Mouse (Mus musculus) retina, postnatal 7 days (tissue): ENCODE data around the gene Ubtd2.
"Not testable (repeated sequence)": the region's sequence is repeated elsewhere in the genome, so short reads cannot be mapped to it uniquely, and the experiment has no call there.

Source experiments
- DNase-seq: peaks from one replicate; pipeline ENCODE4 v3.0.0-alpha.2; 2012; ENCODE audit warnings: low read depth, low spot score

The Ubtd2 gene

DNA sequence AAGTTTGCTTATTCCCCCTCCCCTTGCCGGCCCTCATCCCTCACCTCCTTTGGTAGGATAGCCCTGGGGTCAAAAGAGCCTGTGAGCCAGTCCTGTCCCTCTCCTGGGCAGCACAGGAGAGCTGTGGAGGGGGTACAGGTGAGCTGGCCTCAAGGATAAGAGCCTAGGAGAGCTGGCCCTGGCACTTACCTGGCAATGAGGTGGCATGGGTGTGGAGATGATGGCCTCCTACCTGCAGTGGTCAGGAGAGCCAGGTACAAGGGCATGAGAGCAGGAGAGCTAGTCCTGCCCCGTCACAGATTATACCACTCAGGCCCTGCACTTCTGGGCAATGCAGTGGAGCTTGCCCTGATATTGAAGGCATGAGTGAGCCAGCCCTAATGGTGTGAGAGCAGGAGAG is 9.1 kb downstream of the Ubtd2 start:
- no peak for DNase-seq

DNA sequence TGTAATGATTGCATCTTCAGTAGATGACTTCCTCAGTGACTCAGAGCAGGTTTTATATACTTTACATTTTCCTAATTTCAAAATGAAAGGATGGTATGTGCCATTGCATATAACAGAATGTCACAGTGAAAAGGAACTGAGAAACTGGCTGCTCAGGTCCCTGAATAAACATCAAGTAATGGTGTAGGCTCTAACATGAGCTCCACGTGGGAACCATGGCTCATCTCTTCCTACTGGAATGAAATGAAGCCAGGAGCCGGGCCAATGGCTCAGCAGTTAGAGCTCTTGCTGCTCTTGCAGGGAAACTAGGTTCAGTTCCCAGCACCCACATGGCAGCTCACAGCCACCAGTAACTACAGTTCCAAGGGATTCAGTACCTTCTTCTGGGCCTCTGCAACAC is 16.8 kb downstream of the Ubtd2 start:
- no peak for DNase-seq

DNA sequence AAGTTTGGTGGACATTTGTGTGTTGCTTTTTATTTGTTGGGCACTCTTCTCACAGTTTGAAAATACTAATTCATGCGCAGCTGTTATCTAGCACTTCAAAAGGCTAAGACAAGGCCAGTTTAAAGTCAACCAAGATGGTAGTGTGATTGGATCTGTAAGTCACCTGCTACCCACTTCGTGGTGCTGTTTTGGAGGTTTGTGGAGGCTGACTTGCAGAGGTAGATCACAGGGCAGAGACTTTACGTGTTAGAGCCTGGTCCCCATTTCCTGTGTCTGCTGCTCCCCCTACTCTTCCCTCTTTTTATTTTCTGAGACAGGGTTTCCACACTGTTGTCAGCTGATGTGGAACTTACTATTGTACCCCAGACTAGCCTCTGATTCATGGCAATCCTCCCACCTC is 19.6 kb downstream of the Ubtd2 start:
- DNase-seq = no peak

DNA sequence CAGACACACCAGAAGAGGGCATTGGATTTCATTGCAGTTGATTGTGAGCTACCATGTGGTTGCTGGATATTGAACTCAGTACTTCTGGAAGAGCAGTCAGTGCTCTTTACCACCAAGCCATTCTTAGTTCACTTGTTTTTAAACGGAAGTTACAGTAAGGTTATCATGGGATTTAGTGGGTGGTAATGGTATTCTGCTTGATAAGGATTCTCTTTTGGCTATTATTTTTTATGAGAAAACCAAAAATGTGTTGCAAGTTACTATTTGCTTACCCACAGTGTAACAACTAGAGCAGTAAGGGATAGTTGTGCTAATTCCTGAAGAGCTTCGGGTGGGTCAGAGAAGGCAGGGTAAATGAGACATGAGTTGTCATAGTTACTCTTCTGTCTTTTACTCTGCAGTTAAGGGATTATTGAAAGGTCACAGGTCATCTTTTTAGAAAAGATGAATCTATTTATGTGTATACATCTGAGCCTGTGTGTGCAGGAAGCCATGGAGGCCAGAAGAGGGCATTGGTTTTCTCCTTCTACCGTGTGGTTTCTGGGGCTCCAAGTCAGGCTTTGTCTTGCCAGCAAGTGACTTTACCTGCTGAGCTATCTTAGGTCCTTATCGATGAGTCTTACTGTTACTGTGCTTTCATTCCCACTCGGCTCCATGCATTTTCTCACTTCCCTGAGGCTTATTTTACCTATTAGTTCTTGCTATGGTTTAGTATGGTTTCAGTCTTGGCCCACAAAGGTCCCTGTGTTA is 20.5 kb downstream of the Ubtd2 start:
- no peak for DNase-seq

DNA sequence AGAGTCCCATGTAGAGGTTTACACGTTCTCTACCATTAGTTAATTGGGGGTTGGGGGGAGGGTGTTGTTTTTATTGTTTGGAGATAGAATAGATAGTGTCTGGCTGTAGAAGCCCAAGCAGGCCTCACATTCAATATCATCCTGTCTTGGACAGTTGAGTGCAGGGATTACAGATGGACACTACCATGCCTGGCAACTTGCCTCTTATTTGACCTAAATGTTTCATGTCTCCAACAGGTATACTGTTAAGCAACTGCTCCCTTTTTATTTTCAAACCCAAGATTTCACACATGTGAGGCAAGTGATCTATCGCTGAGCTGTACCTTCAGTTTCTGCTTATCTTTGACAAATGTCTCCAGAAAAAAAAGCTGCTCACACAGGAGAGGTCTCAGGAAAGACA is 26.4 kb downstream of the Ubtd2 start:
- no peak for DNase-seq

DNA sequence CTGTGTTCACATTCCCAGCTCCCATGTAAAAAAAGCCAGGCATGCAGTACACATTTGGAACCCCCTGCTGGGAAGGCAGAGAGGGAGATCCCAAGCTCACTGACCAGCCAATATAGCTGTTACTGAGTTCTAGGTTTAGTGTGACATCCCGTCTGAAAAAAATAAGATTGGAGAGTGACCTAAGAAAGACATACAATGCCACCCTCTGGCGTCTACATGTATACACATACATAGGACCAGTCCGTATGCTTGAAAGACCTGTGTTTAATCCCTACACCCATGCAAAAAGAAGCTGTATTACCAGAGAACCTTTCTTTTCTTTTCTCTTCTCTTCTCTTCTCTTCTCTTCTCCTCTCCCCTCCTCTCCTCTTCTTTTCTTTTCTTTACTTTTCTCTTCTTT is 30.1 kb downstream of the Ubtd2 start:
- no peak for DNase-seq

DNA sequence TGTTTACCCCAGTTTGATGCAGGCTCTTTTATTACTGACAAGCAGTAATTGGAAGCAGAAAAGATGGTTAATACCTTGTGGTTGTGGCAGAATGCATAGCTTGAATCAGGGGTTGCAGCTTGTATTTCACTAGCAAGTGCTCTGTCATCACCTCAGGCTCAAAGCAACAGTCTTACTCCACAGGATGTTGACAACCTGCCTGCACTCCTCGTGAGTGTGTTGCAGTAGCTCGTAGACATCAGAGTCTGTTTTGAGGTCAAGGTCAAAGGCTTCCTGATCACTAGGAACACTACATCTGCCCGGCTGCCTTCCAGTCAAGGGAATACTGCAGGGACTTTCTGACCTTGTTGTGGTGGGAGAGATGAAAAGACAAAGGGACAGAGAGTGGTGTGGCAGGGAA is 31.5 kb downstream of the Ubtd2 start:
- no peak for DNase-seq

DNA sequence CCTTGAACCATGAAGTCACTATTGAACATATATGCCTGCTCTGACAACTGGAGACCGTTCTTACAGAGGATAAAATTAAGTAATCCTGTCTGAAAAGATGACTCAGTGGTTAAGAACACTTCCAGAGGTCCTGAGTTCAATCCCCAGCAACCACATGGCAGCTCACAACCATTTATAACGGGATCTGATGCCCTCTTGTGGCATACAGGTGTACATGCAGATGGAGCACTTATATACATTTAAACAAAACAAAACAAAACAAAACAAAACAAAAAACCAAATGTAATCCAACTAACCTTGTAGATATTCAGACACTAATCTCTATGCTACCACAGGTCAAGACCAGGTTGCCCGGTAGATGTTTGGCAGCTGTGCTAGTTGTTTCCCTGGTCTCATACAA is 32.3 kb downstream of the Ubtd2 start:
- DNase-seq = no peak

DNA sequence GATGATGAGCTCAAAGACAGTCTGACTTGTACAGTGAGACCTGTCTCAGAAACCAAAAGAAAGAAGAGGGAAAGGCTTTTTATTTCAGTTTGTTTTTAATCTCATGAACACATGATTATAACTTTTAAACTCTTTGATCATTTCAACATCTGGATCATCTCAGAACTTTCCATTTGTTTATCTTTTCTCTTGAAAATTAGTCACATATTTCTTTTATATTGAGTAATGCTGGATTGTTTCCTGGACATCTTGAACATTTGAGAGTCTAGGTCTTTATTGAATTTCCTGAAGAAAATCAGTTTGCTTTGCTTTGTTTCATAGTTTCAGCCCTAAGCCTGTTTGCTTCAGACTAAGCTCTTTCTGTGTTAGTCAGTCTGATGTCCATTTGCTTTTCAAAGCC is 33.2 kb downstream of the Ubtd2 start:
- DNase-seq = no peak

DNA sequence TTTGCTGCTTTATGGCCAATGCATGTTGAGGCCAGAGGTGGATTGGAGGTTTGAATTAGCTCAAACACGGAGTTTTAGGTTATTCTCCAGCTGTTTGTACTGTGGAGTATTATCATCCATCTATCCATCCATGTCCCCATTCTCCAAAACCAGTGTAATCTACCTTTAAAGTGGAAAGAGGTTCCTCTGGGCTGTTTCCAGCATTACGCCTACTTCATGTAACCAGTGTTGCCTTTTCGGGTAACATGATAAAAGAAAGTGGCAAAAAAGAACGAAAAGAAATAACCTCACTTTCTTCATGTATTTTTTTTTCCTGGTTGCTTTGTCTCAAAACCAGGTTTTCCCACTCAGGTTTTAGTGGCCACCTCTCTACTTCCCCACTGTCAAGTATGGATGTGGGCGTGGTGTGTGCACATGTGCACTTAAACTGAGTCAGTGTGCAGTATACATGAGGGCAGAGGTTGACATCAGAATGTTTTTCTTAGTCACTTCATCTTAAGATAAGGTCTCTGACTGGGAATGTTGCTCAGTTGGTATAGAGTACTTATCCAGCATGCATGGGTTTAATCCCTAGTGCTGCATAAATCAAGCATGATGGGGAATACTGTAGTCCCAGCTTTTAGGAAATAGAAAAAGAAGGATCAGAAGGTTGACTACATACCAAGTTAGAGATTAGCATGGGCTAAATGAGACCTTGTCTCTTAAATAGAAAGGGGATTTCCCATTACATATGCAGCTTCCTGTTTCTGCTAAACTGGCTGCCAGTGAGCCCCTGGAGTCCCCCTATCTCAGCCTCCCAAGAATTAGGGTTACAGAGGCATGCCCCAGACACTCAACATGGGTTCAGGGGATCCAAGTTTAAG is 33.9 kb downstream of the Ubtd2 start:
- DNase-seq = no peak

DNA sequence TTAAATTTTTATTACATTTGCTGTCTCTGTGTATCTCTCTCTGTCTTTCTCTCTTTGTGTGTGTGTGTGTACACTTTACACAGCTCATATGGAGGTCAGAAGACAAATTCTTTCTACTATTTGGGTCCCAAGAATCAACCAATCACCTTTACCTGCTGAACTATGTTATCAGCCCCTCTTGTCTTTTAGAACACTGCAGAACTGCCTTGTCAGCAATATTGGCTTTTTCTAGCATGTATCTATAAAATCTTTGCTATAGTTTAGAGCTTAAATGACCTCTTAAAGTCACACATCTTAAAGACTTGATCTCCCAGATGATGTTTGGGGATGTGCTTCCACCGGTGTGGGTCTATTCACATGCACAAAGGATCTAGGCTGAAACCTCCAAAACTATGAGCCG is 35.9 kb downstream of the Ubtd2 start:
- no peak for DNase-seq

DNA sequence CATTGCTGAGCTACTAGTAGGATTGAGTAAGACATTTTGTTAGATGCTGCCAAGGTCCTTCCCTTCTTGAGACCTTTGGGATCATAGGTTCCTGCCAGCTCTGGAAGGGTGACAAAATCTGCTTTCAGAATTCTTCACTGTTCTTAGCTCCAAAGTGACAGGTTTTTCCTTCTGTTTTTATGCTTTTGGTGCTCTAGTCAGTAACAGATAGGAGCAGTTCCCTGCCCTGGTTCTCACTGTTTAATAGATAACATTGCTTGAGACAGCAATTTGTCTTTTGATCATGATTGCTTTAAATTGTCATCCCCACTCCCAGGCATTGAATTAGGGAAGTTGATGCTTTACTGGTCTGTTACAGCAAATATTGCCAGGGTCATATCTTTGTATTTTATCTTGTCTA is 38.1 kb downstream of the Ubtd2 start:
- DNase-seq = no peak

DNA sequence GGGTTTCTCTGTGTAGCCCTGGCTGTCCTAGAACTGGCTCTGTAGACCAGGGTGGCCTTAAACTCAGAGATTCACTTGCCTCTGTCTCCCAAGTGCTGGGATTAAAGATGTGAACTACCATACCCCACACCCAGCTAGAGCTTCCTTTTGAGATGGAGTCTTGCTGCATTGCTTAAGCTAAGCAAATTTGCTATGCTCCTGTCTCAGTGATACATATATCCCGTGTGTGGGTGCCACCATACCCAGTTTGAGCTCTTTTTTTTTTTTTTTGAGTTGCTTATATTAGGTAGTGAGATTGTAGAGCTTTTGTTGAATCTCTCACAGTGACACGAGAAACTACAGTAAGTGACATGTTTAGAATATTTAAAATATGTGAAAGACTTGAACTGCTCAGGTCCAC is 40.1 kb downstream of the Ubtd2 start:
- no peak for DNase-seq

DNA sequence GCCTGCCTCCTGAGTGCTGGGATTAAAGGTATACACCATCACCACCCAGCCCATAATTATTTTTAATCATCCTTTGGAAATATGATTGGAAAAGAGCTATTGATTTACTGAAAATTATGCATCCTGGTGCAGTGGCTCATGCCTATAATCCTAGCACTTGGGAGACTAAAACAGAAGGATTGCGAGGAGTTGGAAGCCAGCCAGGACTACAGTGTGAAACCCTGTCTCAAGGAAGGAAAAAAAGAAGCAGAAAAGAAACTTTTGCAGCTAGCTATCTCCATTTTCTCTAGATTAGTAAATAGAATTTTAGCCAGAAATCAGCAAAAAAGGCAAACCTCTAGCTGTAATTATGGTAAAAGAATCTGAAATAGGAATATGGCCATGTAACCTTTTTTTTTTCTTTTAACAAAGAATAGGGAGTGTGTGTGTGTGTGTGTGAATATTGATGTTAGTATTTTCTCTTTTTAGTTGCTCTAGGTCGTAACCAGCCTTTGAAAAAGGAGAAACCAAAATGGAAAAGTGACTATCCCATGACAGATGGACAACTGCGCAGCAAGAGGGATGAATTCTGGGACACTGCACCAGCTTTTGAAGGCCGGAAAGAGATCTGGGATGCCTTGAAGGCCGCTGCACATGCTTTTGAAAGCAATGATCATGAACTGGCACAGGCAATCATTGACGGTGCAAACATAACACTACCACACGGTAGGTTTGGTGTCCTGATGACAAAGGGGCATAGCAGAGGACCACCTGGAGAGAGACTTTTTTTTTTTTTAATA is 43.8 kb downstream of the Ubtd2 start:
- DNase-seq = no peak

DNA sequence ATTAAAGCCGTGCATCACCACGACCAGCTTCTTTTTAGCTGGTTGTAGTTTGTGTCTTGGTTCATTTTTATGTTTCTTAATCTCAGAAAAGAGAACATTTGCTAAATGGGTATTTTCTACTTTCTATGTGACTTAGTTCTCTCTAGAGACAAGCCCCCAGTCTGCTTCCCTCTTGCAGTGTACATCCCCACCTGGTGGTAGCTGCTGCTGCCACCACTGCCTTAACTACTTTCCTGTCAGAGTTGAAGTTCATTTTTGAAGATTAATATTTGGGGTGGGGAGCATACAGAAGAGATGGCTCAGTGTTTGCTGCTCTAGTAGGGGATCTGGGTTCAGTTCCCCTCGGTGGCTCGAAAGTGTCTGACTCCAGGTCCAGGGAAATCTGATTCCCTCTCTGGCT is 44.8 kb downstream of the Ubtd2 start:
- DNase-seq = no peak

DNA sequence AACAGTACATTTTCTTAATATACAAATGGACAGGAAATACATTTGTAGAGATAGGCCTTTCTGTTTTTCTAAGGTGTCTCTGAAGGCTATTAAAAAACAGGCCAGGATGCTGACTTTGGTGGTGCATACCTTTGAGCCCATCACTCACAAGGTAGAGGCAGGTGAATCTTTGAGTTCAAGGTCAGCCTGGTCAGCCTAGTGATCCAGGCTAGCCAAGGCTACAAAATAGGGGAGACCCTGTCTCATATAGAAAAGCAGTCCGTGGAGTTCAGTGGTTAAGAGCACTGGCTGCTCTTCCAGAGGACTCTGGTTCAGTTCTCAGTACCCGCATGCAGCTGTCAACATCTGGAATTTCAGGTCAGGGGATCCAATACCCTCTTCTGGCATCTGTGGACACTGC is 48.5 kb downstream of the Ubtd2 start:
- DNase-seq = no peak

DNA sequence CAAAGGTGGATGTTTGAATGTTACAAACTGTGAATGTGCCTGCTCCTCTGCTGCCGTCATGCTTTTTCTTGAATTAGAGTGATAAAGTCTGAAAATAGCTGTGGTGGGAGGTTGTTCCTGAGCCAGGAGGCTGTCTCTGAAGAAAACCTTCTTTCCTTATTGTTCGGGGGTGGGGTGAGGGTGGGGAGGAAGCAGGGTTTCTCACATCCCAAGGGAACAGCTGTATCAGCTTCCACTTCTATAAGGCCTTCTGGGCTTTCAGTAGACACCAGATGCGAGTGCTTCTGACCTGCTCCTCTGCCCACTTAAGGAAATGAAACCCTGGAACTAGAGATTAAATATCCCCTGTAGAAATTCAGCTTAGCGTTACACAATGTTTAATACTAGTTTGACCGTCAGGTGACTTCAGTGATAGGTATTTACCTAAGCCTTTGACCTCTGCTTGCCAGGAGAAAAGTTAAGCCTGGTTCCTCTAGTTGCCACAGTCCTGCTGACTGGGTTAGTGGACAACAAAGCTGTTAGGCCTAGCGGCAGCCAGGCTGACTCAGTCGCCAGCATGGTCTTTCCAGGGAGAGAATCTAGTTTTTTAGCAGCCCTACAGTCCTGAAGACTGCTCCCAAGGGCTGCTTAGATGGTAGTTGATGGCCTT is 50.0 kb downstream of the Ubtd2 start:
- DNase-seq = no peak

DNA sequence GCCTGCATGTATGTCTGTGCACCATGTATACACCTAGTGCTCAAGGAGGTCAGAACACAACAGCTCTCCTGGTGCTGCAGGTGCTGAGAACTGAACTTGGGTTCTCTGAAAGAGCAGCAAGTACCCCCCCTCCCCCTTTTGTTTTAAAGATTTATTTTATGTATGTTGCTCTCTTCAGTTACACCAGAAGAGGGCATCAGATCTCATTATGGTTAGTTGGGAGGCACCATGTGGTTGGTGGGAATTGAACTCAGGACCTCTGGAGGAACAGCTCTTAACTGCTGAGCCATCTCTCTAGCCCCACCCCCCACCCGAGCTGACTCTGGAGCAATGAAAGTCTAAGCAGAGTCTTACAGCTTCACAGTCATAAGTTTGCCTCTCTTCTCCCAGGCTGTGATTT is 55.8 kb downstream of the Ubtd2 start:
- DNase-seq = no peak

DNA sequence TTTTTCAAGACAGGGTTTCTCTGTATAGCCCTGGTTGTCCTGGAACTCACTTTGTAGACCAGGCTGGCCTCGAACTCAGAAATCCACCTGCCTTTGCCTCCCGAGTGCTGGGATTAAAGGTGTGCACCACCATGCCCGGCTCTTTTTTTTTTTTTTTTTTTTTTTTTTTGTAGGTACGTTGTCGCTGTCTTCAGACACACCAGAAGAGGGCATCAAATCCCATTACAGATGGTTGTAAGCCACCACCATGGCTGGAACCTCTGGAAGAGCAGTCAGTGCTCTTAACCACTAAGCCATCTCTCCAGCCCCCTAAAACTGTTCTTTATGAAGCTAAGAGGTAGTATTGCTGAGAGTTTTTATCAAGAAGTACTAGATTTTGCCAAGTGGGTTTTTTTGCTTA is 59.7 kb downstream of the Ubtd2 start:
- not testable (repeated sequence) for DNase-seq

DNA sequence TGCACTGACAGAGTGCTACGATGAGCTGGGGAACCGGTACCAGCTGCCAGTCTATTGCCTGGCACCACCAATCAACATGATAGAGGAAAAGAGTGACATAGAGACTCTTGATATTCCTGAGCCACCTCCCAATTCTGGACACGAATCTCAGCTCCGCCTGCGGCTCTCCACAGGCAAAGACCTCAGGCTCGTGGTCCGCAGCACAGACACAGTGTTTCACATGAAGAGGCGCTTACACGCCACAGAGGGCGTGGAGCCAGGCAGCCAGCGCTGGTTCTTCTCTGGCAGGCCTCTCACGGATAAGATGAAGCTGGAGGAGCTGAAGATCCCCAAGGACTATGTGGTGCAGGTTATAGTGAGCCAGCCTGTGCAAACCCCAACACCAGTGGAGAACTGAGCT is 60.9 kb downstream of the Ubtd2 start:
- no peak for DNase-seq

DNA sequence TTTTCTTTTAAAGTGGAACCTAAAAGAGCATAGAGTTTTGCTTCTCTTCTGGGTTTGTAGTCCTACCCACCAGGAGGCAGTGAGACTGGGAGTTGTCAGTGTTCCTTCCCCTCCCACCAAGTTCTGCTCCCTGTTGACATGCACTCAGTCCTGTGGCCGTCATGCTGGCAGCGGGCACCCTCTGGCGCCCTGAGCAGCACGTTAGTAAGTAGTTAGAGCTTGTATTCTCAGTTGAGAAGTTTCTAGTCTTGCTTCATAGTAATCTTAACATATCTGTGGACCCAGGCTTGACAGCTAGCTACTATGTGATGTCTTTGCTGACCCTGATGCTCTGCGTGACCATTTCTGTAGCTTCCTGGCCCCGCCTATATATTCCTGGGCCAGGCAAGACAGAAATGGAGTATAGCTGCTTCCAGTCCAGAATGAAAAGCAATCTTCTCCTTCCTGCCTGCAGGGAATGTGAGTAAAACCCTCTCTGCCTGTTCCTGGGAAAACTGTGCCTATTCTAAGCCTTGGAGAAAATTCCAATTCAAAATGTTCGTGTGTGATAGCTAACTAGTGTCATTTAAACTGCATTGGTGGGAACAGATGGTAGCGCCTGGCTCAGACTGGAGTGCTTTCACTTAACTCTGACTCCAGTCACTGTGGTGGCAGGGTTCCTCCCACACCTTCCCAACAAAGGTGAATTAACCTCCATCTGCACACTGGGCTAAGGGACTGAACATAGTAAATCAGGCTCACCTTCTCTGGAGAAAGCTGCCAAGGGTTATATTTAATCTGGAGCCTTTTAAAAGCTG is 61.9 kb downstream of the Ubtd2 start:
- no peak for DNase-seq
